Mouse (Mus musculus) lung, postnatal 25 days (tissue): ENCODE results near the gene Eif4h.
"Not testable (repeated sequence)": the region's sequence is repeated elsewhere in the genome, so short reads cannot be mapped to it uniquely, and the experiment has no call there.

Experiments used
- DNase-seq: peaks from one replicate; pipeline ENCODE4 v3.0.0; 2022; ENCODE audit warnings: low spot score

Eif4h gene

DNA sequence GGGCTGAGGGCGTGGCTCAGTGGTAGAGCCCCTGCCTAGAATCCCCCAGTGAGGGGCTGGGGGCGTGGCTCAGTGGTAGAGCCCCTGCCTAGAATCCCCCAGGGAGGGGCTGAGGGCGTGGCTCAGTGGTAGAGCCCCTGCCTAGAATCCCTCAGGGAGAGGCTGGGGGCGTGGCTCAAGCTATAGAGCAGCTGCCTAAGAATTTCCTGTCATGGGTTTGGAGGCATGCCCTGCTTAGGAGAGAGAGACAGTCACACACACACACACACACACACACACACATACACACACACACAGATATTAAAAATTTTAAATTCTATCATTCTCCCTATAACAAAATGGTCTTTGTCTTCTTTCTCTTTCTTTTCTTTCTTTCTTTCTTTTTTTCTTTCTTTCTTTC, 9.7 kb upstream of the Eif4h start:
- not testable (repeated sequence) for DNase-seq

GRCm38 (mm10) chr5:134647394-134647793, 8.1 kb upstream of the Eif4h start:
- no peak for DNase-seq

- no peak for DNase-seq
Observed at GRCm38 (mm10) chr5:134646461-134646860, 7.2 kb upstream of the Eif4h start.

DNA sequence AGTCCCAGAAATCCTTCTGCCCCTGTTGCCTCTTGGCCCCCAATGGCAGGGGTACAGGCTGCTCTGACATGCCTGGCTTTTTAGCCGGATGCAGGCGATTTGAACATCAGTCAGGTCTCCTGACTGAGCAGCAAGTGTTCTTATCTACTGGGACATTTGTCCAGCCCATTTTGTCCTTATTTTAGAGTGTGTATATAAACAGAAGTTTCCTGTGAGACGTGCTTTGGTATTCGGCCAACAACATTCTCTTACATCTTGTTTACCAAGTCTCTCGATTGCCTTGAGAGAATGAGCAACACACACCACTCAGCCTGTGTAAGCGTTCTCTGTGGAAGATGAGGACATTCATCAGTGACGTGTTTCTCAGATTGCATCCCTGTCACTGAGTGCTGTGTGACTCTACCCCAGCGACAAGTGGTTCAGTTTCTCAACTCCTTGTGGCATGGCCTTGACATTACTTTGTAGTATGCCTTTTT, 5.4 kb upstream of the Eif4h start:
- DNase-seq = peak; percentile 95

GRCm38 (mm10) chr5:134644121-134644520, 4.8 kb upstream of the Eif4h start:
- no peak for DNase-seq

- no peak for DNase-seq
Observed at GRCm38 (mm10) chr5:134640371-134640770, 1.1 kb upstream of the Eif4h start.

DNA sequence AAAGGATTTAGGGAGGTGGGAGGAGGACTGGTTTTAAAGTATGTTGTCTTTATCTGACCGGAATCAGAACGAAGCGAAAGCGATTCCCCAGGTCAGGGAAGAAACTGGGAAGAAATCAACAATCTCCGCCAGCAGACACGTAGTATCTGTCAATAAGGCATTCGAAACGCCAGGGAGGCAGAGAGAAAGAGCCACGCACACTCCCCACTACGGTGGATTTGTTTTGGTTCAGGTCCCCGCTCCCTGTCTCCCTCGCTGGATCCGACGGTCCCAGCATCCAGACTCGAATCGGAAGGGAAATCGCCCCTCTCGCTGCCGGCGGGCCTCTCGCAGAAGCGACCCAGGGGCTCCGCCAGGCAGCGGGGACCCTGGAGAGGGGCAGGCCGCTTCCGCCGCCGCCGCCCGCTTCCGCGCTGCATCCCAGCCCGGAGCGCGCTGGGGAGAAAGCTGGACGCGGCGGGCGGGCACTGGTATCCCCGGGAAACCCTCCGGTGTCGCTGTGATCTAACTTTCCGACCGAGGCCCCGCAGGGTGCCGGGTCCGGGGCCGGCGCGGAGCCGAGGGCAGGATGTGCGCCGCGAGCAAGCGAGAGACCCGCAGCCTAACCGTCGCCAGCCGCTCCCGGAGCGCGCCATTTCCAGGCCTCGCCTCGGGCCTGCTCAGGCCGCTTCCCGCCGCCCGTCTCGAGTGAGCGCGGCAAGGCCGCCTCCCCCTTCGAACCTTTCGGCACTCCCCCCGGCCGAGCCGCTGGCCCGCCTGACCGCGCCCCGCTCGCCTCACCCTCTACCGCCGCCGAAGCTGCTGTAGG, 625 bp downstream of the Eif4h start:
- no peak for DNase-seq

- DNase-seq = no peak
Observed at GRCm38 (mm10) chr5:134637820-134638367, 1.4 kb downstream of the Eif4h start.

- DNase-seq = no peak
Observed at GRCm38 (mm10) chr5:134632841-134633240, 6.4 kb downstream of the Eif4h start.

- no peak for DNase-seq
Observed at GRCm38 (mm10) chr5:134630835-134631234, 8.5 kb downstream of the Eif4h start.

DNA sequence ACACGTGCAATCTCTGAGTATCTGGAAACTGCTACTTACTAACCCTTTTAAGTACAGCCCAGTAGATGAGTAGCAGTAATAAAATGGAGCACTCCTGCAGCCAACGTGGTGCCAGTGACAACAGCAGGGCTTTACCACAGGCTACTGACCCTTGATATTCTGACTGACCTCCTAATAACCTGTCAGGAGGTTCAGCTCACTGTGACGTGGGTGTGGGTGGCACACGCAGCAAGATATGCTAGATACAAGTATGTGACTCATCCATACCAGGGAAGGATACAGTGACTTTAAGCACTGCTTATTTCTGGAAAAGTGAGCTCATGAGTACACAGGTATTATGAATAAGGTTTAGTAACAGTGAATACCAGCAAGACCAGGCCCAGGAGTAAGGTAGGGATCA, 9.8 kb downstream of the Eif4h start:
- DNase-seq = no peak

DNA sequence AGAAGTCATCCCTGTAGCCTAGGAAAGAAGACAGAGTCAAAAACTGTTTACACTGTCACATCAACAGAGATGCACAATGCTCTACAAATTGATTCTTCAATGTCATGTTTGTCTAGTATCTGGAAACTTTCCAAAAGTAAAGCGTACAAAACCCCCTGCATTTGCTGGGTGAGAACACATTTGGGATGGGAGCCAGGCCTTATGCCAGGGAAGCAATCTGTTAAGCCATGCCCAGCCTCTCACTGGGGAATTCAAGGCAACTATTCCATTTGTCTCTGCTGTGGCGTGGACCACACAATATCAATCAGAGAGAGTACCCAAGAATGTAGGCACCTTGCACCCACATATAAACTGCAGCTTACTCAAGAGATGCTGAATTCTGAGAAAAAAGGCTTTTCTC, 17.2 kb downstream of the Eif4h start:
- DNase-seq = no peak

DNA sequence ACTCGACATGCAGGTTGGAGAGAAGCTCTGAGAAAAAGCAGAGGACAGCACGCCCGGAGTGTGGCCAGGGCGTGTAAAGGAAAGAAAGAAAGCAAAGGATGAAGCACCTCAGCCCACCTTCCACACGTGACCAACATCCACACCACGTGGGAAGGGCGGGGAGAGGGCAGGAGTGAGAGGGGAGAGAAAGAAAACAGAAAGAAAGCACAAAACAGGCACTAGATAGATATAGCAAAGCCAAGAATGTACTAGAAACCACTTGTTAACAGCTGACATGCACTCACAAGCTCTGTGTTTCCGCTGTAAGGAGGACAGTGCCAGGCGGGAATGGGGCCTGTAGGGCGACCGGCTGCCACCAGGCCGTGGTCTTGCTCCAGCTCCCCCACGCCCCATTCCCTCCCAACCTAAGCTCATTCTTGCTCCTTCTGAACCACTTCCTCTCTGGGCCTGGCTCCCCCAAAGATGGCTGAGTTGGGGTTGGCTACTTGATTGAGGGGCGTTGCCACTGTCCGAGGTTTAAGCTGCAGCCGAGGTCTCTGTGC, 18.1 kb downstream of the Eif4h start:
- DNase-seq = peak; percentile 53

GRCm38 (mm10) chr5:134620457-134620856, 18.8 kb downstream of the Eif4h start:
- no peak for DNase-seq

GRCm38 (mm10) chr5:134617071-134617470, 22.2 kb downstream of the Eif4h start:
- peak; percentile 68 for DNase-seq

DNA sequence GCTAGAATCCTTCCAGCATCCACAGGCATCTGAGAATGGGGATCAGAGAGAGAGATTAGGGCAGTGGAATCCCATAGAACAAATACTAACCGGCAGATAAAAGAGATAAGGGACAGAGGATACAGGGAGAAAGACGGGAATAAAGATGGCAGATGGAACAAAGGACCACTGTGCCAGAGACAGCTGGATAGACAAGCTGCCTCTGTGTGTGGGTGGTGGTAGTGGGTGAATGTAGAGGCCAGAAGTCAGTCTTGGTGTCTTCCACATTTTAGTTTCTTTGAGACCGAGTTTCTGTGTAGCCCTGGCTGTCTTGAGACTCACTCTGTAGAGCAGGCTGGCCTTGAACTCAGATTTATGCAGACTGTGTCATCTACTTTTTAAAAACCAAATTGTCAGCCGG, 23.5 kb downstream of the Eif4h start:
- DNase-seq = no peak

DNA sequence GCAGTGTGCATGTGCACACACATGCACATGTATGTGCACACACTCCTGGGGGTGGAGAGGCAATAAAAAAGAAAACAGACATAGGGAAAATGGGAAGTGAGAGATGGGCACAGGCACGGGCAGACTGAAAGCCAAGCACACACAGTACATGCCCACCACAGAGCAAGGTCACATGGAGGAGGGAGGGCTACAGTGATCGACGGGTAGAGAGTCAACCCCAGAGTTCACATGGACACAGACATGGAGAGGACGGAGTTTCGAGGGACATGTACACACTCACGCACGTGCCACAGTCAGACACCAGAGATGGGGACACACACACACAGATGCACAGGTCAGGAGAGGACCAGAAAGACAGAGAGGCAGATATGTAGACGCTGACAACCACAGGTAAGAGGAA, 23.9 kb downstream of the Eif4h start:
- DNase-seq = no peak

GRCm38 (mm10) chr5:134614802-134615201, 24.5 kb downstream of the Eif4h start, which contains the start of gene Lat2:
Gene Lat2 (minus strand): TSS chr5:134615025.
- DNase-seq = peak; percentile 28

- DNase-seq = no peak
Observed at GRCm38 (mm10) chr5:134614296-134614695, 25.0 kb downstream of the Eif4h start.

DNA sequence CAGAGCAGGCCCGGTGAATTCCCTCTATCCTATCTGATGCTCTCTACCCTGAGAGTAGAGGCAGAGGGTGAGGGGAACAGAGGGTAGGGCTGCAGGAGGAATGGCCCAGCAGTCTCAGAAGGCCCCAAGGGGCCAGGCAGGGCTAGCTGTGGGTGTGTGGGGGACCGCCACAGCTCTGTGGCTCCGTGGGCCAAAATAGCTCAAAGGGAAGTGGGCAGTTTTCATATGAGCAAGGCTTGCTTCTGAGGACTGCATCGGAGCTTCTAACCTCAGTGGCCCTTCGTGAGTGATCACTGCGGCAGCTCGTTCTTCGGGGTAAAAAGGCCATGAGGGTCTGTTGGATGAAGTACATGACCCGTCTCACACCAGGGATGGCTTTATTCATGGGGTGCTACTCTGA, 25.6 kb downstream of the Eif4h start:
- peak; percentile 26 for DNase-seq

GRCm38 (mm10) chr5:134611810-134612521, 27.3 kb downstream of the Eif4h start:
- DNase-seq = no peak

DNA sequence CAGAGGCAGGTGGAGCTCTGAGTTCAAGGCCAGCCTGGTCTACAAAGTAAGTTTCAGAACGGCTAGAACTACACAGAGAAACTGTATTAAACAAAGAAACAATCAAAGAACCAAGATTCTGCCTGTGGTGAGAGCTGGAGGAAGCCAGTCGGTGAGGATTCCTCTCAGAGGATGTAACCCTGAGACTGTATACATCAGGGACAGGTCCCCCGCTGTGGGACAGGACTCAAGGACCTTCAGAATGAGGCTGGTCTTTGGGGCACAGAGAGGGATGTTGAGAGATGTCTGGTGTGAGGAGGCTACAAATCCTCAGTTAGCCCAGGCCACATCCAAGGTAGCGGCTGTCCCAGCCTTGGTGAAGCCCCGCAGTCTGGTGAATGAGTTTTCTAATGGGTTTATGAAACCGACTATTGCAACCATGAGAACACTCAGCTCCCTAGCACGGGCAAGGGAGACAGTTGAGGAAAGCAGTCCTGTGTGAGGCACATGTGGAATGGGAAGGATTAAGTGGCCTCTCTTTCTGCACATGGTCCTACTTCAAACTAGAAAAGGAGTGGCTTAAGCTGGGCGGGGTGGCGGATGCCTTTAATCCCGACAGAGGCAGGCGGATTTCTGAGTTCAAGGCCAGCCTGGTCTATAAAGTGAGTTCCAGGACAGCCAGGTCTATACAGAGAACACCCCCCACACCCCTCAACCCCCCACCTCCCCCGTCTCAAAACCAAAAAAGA, 29.2 kb downstream of the Eif4h start:
- no peak for DNase-seq
